Mouse (Mus musculus) ES-Bruce4 (cell line): ENCODE results near the gene Cenpl. TPM values are rescaled to one million over a fixed set of nuclear protein-coding genes. Genes with fewer than 3 reads are reported as not detected.
"Not testable (repeated sequence)": the region's sequence is repeated elsewhere in the genome, so short reads cannot be mapped to it uniquely, and the experiment has no call there.

Experiments
- H3K27ac ChIP-seq: 2 replicates; pipeline ENCODE4 v1.5.1; 2012; ENCODE audit warnings: low read length, inconsistent platforms; ENCODE audit not compliant: insufficient read depth
- H3K27me3 ChIP-seq: 2 replicates; pipeline ENCODE4 v1.6.1; 2012; ENCODE audit warnings: mild to moderate bottlenecking, low read length, inconsistent platforms; ENCODE audit not compliant: control insufficient read depth, poor library complexity, insufficient read depth, severe bottlenecking
- H3K36me3 ChIP-seq: 2 replicates; pipeline ENCODE4 v1.6.1; 2012; ENCODE audit warnings: inconsistent platforms, mild to moderate bottlenecking, low read length, moderate library complexity; ENCODE audit not compliant: control insufficient read depth, poor library complexity, insufficient read depth, severe bottlenecking
- H3K4me1 ChIP-seq: one replicate; pipeline ENCODE4 v1.8.1; 2011; ENCODE audit warnings: low read length; ENCODE audit not compliant: control insufficient read depth, insufficient read depth
- H3K4me3 ChIP-seq: 2 replicates; pipeline ENCODE4 v1.5.1; 2011; ENCODE audit warnings: low read depth, mild to moderate bottlenecking, low read length
- H3K9ac ChIP-seq: 2 replicates; pipeline ENCODE4 v1.6.1; 2012; ENCODE audit warnings: low read depth, mild to moderate bottlenecking, inconsistent platforms; ENCODE audit not compliant: poor library complexity, severe bottlenecking
- H3K9me3 ChIP-seq: replicated peaks from 2 replicates; pipeline ENCODE4 v1.6.1; 2012; ENCODE audit warnings: mild to moderate bottlenecking, low read length, inconsistent platforms; ENCODE audit not compliant: control insufficient read depth, poor library complexity, insufficient read depth, severe bottlenecking
- CTCF ChIP-seq: IDR thresholded peaks from one replicate; pipeline ENCODE4 v1.8.1; 2011; ENCODE audit warnings: low read depth, low read length
- EP300 ChIP-seq: IDR thresholded peaks from 2 replicates; pipeline ENCODE4 v1.6.1; 2011; ENCODE audit warnings: low read depth, low read length; ENCODE audit not compliant: insufficient read depth
- POLR2A ChIP-seq: IDR thresholded peaks from one replicate; pipeline ENCODE4 v1.8.1; 2011; ENCODE audit warnings: low read length; ENCODE audit not compliant: insufficient read depth
- polyA plus RNA-seq: library from polyadenylated mRNA; stranded (reverse); fragments of >200 nt; gene quantifications from 2 replicates; pipeline ENCODE4 v1.2.4, GENCODE M21; 2011; ENCODE audit warnings: low read depth; ENCODE audit not compliant: missing spikeins, insufficient read depth, insufficient read length

The Cenpl gene
- 16.2 and 16.4 TPM in 2 replicates for polyA plus RNA-seq

DNA sequence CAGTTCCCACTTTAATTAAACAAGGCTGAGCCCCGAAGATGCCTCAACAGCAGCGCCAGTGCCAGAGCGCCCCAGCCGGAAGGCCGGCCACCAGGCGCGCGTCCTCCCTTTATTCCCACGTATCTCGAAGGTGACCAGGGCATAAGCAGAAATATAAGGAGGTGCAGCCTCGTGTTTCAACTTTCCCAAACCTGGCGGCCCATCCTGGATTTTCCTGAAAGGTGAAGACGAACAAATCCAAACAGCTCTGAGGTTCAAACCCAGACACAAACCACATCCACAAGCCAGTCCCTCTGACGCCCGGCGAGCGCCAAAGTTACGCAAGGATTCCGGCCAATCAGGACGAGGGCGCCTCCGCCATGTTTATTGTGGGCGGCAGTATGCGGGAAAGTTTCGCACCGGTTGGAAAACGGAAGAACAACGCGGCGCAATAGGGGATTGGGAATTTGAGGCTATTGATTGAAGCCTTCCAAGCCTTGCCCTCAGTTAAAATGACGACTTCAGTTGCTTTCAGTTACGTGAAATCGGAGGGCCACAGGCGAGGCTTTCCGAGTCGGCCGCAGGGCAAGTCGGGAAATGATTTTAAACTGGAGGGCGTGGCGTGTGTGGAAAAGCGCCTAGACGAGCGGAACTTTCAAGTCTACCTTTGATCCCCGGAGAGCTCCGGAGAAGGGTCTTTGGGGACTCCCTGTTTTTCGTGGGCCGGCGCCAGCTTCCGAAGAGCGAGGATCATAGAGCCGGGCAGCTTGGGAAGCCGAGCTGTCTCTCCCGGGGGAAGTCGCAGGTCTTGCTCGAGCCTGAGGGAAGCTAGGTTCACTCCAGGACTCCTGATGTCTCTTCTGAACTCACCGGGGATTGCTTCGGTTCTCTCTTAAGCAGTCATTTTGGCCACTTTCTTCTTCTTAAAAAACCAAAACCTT lies at the start of gene Cenpl, which contains the start of gene Dars2:
Cenpl (plus strand) TSS at position 362 of the 920 bp plus-strand sequence.
Dars2 (minus strand) TSS at position 307 of the 920 bp plus-strand sequence.
- H3K9me3 ChIP-seq: no peaks in the 10 kb centered on the region
- peaks cover 9% of the 10 kb centered on the region for H3K36me3 ChIP-seq
- TF ChIP-seq POLR2A (no peak), EP300 (0 out of 2 replicates have a peak, but pooled peaks have one; percentile 30)
- no peaks in the 10 kb centered on the region; the same call in 1 of the 2 replicates for H3K27me3 ChIP-seq
- no peaks in the 10 kb centered on the region for H3K4me1 ChIP-seq
- peak within 1 kb of the TSS; percentile 66; the same call in 1 of the 2 replicates for H3K27ac ChIP-seq
- H3K9ac ChIP-seq: peak within 1 kb of the TSS; percentile 87
- peak within 1 kb of the TSS; percentile 96 for H3K4me3 ChIP-seq

DNA sequence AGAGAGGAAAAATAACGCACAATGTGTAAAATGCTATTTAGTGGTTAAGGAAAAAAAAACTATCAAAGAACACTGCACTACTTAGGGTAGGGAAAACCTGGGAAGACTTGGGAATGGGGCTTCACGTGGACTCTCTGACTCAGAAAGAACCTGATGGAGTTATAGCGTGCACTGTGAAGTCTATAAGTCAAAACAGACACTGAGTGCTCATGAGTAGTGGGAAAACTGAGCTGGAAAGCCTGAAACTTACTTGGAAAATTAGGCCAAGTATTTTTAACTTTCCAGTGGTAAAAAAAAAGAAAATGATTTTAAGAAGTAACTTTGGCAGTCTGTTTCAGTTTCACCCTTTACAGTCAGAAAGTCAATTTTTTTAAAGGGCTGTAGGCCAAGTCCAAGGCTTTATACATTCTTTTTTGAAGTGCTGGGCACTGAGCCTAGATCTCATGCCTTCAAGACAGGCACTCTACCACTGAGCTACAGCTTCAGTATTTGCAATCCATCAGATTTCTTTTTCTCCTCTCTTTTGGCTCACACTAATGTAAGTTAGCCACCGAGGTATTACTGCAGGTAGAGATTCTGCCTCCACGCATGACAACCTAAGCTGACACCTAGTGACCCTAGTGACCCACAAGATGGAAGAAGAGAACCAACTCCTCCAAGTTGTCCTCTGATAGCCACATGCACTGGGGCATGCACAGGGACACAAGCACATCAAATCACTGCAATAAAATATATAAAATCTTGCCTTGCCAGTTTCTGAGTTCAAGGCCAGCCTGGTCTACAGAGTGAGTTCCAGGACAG lies 44.9 kb upstream of the Cenpl start:
- peaks cover 5% of the 10 kb centered on the region for H3K36me3 ChIP-seq
- no peaks in the 10 kb centered on the region for H3K4me1 ChIP-seq
- no peak overlapping the region for H3K27ac ChIP-seq

DNA sequence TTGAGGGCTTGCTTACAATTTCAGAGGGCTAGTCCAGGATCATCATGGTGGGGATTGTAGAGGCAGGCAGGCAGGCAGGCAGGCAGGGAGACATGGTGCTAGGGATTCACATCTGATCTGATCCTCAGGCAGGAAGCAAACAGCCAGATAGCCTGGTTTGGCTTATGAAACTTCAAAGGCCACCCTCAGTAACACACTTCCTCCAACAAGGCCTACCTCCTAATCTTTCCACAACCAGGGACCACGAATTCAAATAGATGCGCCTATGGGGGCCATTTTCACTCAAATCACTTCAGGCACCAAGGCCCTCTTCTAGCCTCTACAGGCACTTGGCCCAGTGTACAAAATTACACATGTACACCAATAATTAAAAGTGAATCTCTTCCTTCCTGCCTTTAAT lies 43.3 kb upstream of the Cenpl start:
- H3K9me3 ChIP-seq: no peaks in the 10 kb centered on the region
- no peak overlapping the region for H3K4me3 ChIP-seq
- H3K27ac ChIP-seq: no peak overlapping the region
- H3K27me3 ChIP-seq: no peaks in the 10 kb centered on the region
- TF ChIP-seq POLR2A (no peak), EP300 (no peak), CTCF (no peak)
- no peaks in the 10 kb centered on the region for H3K4me1 ChIP-seq
- H3K9ac ChIP-seq: no peak overlapping the region
- H3K36me3 ChIP-seq: peaks cover 16% of the 10 kb centered on the region

More for the DNA sequence above, 44.9 kb upstream of the Cenpl start:
- no peak overlapping the region for H3K9ac ChIP-seq
- no peak overlapping the region for H3K4me3 ChIP-seq
- TF ChIP-seq EP300 (no peak), CTCF (no peak), POLR2A (no peak)
- H3K27me3 ChIP-seq: no peaks in the 10 kb centered on the region
- H3K9me3 ChIP-seq: no peaks in the 10 kb centered on the region

DNA sequence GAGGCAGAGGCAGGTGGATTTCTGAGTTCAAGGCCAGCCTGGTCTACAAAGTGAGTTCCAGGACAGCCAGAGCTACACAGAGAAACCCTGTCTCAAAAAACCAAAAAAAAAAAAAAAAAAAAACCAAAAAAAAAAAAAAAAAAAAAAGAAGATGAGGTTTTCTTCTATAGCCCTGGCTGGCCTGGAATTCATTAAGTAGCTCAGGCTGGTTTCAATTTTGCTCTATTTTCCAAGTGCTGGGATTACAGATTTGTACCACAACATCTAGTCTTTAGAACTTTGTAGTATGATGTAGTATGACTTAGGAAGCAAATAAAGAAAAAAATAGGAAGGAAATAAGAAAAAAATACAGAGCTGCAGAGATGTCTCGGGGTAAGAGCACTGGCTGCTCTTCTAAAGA lies 42.1 kb upstream of the Cenpl start:
- H3K27ac ChIP-seq, H3K27me3 ChIP-seq, H3K4me1 ChIP-seq, H3K9ac ChIP-seq, H3K9me3 ChIP-seq, H3K4me3 ChIP-seq: not testable (repeated sequence)
- H3K36me3 ChIP-seq: peaks cover 20% of the 10 kb centered on the region

DNA sequence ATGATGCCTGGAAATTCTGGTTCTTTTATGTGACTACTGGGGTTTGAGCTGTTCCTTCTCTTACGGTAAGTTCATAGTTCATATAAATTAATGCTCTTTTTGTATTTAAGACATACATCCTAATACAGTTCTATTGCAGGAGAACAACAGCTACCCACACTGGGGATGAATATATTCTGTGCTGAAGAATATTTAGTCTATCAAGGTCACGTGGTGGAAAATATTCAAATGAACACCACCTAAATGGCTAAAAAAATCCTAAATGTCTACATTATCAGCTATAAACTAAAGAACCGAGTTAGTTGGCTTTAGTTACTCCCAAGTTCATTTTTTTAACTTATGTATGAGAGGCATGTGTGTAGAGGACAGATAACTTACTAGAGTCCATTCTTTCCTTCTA lies 40.5 kb upstream of the Cenpl start:
- Histone ChIP-seq H3K9ac (no peak overlapping the region), H3K9me3 (no peaks in the 10 kb centered on the region), H3K4me3 (no peak overlapping the region), H3K4me1 (no peaks in the 10 kb centered on the region), H3K36me3 (peaks cover 20% of the 10 kb centered on the region), H3K27me3 (no peaks in the 10 kb centered on the region), H3K27ac (no peak overlapping the region)
- no peak for TF ChIP-seq EP300
- TF ChIP-seq POLR2A: no peak
- TF ChIP-seq CTCF: no peak

DNA sequence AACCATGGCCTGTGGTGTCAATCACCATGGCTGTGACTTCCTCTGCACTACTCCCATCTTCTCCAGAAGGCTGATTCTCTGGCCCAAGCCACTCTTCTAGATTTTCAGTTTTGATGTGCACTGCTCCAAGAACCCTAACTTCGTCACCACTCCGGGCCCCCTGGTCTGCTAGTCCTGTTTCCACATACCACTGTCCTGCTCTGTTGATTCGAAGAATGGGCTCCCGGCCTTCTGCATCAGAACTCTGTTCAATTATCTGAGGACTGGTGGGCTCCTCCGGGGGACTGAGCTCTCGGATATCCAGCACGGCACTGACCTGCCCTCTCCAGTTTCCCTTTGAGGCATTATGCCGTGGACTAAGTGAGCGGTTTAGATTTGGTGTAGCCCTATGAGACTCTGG lies 38.6 kb upstream of the Cenpl start:
- H3K36me3 ChIP-seq: peaks cover 36% of the 10 kb centered on the region
- no peak for TF ChIP-seq POLR2A
- no peak for TF ChIP-seq EP300
- no peak for TF ChIP-seq CTCF
- H3K9me3 ChIP-seq: peaks cover 2% of the 10 kb centered on the region; the same call in 1 of the 2 replicates
- H3K27me3 ChIP-seq: no peaks in the 10 kb centered on the region
- H3K4me3 ChIP-seq: no peak overlapping the region
- no peak overlapping the region for H3K27ac ChIP-seq
- no peaks in the 10 kb centered on the region for H3K4me1 ChIP-seq
- no peak overlapping the region for H3K9ac ChIP-seq
